Mouse (Mus musculus): ENCODE measurements around the gene Trim43b.
"Not testable (repeated sequence)": the region's sequence is repeated elsewhere in the genome, so short reads cannot be mapped to it uniquely, and the experiment has no call there.

Trim43b gene

DNA sequence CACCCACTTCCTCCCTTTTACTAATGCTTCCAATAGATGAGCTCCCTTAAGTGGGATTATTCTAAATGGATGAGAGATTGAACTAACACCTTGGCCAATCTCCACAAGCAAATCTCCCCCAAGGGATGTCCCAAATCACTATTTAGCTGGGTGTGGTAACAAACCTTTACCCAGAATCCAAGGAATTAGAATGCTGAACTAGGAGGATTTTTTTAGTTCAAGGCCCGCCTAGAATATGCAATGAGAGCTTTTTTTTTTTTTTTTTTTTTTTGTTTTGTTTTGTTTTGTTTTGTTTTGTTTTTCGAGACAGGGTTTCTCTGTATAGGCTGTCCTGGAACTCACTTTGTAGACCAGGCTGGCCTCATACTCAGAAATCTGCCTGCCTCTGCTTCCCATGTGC is at the start of gene Trim43b:
Trim43b (minus strand) TSS at position 101 of the 400 bp plus-strand sequence.
- POLR2A ChIA-PET, CTCF ChIA-PET: not testable (repeated sequence)

GRCm38 (mm10) chr9:89104576-89104975 is 11.9 kb upstream of the Trim43b start:
- CTCF ChIA-PET, POLR2A ChIA-PET: not testable (repeated sequence)

DNA sequence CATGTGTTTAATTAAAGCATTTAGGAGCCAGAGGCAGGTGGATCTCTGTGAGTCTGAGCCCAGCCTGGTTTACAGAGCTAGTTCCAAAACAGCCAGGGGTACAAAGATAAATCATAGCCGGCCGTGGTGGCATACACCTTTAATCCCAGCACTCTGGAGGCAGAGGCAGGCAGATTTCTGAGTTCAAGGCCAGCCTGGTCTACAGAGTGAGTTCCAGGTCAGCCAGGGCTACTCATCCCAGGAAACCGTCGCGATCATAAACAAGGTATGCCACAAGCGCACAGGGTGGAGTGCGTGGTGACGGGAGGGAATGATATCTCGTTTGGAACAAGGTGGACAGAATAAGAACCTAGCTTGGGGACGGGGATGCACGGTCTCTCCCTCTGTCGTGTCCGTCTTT is 5.9 kb downstream of the Trim43b start:
- POLR2A ChIA-PET, CTCF ChIA-PET: not testable (repeated sequence)

- POLR2A ChIA-PET = not testable (repeated sequence)
These were observed 13.0 kb downstream of the Trim43b start for GRCm38 (mm10) chr9:89079637-89080036.

GRCm38 (mm10) chr9:89076508-89076907 is 16.1 kb downstream of the Trim43b start:
- CTCF ChIA-PET = not testable (repeated sequence)

More at GRCm38 (mm10) chr9:89079637-89080036, 13.0 kb downstream of the Trim43b start:
- CTCF ChIA-PET = not testable (repeated sequence)

DNA sequence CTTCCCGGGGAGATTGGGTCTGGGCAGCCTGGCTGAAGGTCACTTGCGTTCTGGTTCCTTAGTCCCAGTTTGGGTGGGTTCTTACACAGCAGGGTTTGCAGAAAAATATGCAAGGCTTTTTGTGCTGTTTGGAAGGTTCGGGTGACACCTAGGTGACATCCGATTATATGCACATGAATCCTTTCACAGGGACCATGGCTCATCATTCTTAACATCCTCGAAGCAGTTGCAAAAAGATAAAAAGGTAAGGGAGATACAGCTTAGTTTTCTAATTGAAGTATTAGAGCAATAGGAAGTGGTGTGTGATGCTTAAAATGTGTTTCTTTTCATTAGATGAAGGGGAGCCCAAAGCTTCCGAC is 25.5 kb downstream of the Trim43b start:
- CTCF ChIA-PET = not testable (repeated sequence)
- POLR2A ChIA-PET = interaction anchor here in 1 of 4 experiments (0.6 kb wide), 1 partner anchor 235 kb away, joined by 3 read pairs; no protein-coding TSS in a partner anchor

More at GRCm38 (mm10) chr9:89076508-89076907, 16.1 kb downstream of the Trim43b start:
- POLR2A ChIA-PET = not testable (repeated sequence)

DNA sequence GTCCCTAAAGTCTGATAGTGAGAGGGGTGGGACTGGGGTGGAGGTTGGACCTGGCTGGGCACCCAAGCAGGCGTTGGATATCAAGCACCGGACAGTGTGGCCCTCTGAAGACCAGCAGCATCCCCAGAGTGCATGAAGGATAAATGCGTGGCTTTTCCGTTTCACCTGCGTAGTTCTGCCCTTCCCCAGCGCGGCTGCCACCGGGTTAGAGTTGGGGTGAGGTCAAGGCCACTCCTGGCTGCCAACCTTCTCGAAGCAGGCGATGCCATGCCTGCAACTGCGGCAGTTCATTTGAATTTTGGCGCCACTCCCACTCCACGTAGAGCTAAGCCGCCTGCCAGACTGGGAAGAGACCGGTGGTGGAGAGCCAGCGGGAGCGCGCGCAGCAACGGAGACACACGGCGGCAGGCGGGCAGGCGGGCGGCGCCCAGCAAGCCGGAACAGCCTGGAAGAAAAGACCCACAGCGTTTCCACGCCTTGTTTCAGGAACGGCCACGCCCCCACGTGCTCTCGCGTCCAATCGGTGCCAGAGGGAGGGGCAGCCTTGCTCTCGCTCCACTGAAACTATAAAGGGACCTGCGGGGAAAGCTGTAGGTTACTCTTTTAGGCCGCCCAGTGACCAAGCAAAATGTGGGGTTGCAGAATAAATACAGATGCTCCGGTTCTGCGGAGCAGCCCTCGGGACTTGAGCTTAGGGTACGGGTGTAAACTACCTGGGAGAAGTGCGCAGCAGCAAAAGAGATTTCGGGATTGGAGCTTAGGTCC is 26.1 kb downstream of the Trim43b start:
- POLR2A ChIA-PET = interaction anchor here in 1 of 4 experiments (0.6 kb wide), 1 partner anchor 235 kb away, joined by 3 read pairs; no protein-coding TSS in a partner anchor
- CTCF ChIA-PET = not testable (repeated sequence)
